Mouse (Mus musculus) splenic B cell, adult 2 months (primary cell): ENCODE data around the gene Lrig1.

Source experiments
- DNase-seq: peaks from one replicate; pipeline ENCODE4 v3.0.0-alpha.2; 2011; ENCODE audit warnings: low read depth, low spot score
- H3K27me3 ChIP-seq: 2 replicates; pipeline ENCODE4 v1.6.1; 2012; ENCODE audit warnings: mild to moderate bottlenecking, low read length, moderate library complexity, mixed read lengths; ENCODE audit not compliant: control insufficient read depth, poor library complexity, insufficient read depth, severe bottlenecking
- H3K36me3 ChIP-seq: 2 replicates; pipeline ENCODE4 v1.6.1; 2012; ENCODE audit warnings: mild to moderate bottlenecking, low read length, moderate library complexity, mixed read lengths; ENCODE audit not compliant: control insufficient read depth, poor library complexity, insufficient read depth, severe bottlenecking

Lrig1 gene

GRCm38 (mm10) chr6:94690247-94690646 lies 9.7 kb downstream of the Lrig1 start:
- no peaks in the 10 kb centered on the region for H3K36me3 ChIP-seq
- no peaks in the 10 kb centered on the region for H3K27me3 ChIP-seq
- no peak for DNase-seq

- no peak for DNase-seq
- H3K27me3 ChIP-seq: no peaks in the 10 kb centered on the region
- no peaks in the 10 kb centered on the region for H3K36me3 ChIP-seq
These were observed 11.2 kb downstream of the Lrig1 start for GRCm38 (mm10) chr6:94688722-94689121.

- Histone ChIP-seq H3K36me3 (no peaks in the 10 kb centered on the region), H3K27me3 (no peaks in the 10 kb centered on the region)
- no peak for DNase-seq
These were observed 13.9 kb downstream of the Lrig1 start for GRCm38 (mm10) chr6:94686048-94686447.

- Histone ChIP-seq H3K36me3 (no peaks in the 10 kb centered on the region), H3K27me3 (no peaks in the 10 kb centered on the region)
- no peak for DNase-seq
These were observed 14.3 kb downstream of the Lrig1 start for GRCm38 (mm10) chr6:94685611-94686010.

- Histone ChIP-seq H3K27me3 (no peaks in the 10 kb centered on the region), H3K36me3 (no peaks in the 10 kb centered on the region)
- no peak for DNase-seq
These were observed 15.0 kb downstream of the Lrig1 start for GRCm38 (mm10) chr6:94684844-94685557.

- H3K27me3 ChIP-seq: no peaks in the 10 kb centered on the region
- H3K36me3 ChIP-seq: no peaks in the 10 kb centered on the region
- DNase-seq: no peak
These were observed 16.3 kb downstream of the Lrig1 start for GRCm38 (mm10) chr6:94683701-94684100.

GRCm38 (mm10) chr6:94682270-94682618 lies 17.7 kb downstream of the Lrig1 start:
- no peaks in the 10 kb centered on the region for H3K36me3 ChIP-seq
- no peaks in the 10 kb centered on the region for H3K27me3 ChIP-seq
- DNase-seq: no peak

- Histone ChIP-seq H3K27me3 (no peaks in the 10 kb centered on the region), H3K36me3 (no peaks in the 10 kb centered on the region)
- peak; percentile 42 for DNase-seq
These were observed 18.3 kb downstream of the Lrig1 start for GRCm38 (mm10) chr6:94681446-94682269.

- Histone ChIP-seq H3K27me3 (no peaks in the 10 kb centered on the region), H3K36me3 (no peaks in the 10 kb centered on the region)
- DNase-seq: no peak
These were observed 19.1 kb downstream of the Lrig1 start for GRCm38 (mm10) chr6:94680760-94681445.

- DNase-seq: no peak
- Histone ChIP-seq H3K27me3 (no peaks in the 10 kb centered on the region), H3K36me3 (no peaks in the 10 kb centered on the region)
These were observed 20.7 kb downstream of the Lrig1 start for GRCm38 (mm10) chr6:94679249-94679648.

GRCm38 (mm10) chr6:94678377-94679164 lies 21.4 kb downstream of the Lrig1 start:
- no peaks in the 10 kb centered on the region for H3K27me3 ChIP-seq
- DNase-seq: no peak
- H3K36me3 ChIP-seq: no peaks in the 10 kb centered on the region

- H3K36me3 ChIP-seq: no peaks in the 10 kb centered on the region
- no peaks in the 10 kb centered on the region for H3K27me3 ChIP-seq
- DNase-seq: no peak
These were observed 22.5 kb downstream of the Lrig1 start for GRCm38 (mm10) chr6:94677448-94677847.

- no peak for DNase-seq
- no peaks in the 10 kb centered on the region for H3K27me3 ChIP-seq
- no peaks in the 10 kb centered on the region for H3K36me3 ChIP-seq
These were observed 23.1 kb downstream of the Lrig1 start for GRCm38 (mm10) chr6:94676840-94677239.

- DNase-seq: no peak
- H3K36me3 ChIP-seq: no peaks in the 10 kb centered on the region
These were observed 23.7 kb downstream of the Lrig1 start for GRCm38 (mm10) chr6:94676300-94676699.

More at GRCm38 (mm10) chr6:94676300-94676699, 23.7 kb downstream of the Lrig1 start:
- H3K27me3 ChIP-seq: no peaks in the 10 kb centered on the region
